Mouse (Mus musculus) cerebellum, adult (tissue): ENCODE measurements around the gene Il17re.

ENCODE experiments used
- ATAC-seq: cut with Nextera tagmentation; 2 replicates; pipeline ENCODE4 v1.9.2; 2017; ENCODE audit warnings: mild to moderate bottlenecking, moderate library complexity, mixed read lengths; ENCODE audit not compliant: insufficient number of reproducible peaks, low FRiP score, low TSS enrichment

Gene Il17re

DNA sequence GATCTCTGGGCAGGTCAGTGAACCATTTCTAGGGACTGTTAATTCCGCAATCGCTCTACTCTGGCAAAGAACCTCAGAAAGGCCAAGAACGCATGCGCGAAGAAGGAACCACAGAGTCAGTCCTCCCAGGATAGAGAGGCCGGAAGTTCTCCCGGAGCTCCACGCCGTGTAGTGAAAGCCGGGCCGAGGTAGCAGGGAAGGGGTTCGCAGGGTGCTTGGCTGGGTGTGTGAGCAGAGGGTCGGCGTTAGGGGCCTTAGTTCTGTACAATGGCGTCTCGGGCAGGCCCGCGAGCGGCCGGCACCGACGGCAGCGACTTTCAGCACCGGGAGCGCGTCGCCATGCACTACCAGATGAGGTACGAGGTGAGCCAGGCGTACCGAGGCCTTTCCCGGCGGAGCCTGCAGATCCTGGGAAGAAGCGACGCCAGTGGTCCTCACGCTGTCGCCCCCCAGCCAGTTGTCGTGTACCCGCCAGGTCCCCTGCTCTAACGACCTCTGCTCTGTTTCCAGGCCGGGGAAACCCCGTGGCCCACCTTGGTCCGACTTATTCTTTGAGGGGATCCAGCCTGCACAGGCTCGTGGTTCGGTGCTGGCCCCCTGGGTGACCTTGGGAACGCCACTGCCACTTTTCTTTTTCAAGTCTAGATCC lies 15.7 kb upstream of the Il17re start, which contains the start of gene Jagn1:
Jagn1 (plus strand) TSS at position 128 of the 649 bp plus-strand sequence.
- peak; percentile 89 for ATAC-seq

DNA sequence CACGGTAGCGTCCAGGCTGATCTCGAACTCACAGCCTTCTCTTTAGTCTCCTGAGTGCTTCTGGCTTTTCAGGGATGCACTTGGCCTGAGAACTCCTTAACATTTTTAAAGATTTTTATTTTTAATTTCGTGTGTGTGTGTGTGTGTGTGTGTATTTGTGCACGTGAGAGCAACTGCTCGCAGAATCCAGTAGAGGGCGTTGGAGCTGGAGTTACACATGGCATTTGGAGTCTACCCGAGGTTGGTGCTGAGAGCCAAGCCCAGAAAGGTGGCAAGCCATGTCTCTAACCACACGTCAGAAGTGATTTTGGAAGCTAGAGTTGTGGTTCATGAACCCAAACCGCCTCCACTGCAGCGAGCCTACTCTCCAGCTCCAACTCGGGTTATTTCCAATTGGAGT lies 15.2 kb upstream of the Il17re start:
- ATAC-seq = no peak

DNA sequence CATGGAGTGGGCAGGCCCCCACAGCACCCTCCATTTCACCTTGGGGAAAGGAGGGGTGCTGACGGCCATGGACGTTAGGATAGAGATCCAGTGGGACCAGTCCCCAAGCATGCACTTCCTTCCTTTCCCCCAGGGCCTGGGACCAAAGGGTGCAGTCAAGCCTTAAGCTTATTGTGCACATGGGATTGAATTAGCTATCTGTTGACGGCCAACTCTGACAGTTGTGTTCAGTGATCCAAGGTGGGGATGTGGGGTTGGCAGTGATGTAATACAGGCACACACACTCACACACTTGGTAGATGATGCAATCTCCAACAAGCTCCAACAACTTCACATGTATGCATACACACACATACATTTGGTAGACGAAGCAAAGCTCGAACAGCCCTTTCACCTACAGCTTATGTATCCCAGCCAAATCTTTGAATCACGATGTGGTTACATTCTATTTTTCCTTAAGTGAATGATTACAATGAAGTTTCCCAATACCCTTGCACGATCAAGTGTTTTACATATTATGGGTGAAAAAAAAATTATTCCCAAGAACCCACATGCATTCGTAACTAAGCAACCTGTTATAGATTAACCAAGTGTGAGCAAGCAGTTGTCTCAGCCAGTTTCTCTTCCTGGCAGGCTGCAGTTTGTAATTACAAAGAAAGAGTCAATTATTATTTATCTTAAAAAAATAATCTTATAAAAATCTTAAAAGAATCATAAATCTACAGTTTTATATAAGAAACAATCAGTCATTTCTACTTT lies 13.9 kb upstream of the Il17re start:
- no peak for ATAC-seq

DNA sequence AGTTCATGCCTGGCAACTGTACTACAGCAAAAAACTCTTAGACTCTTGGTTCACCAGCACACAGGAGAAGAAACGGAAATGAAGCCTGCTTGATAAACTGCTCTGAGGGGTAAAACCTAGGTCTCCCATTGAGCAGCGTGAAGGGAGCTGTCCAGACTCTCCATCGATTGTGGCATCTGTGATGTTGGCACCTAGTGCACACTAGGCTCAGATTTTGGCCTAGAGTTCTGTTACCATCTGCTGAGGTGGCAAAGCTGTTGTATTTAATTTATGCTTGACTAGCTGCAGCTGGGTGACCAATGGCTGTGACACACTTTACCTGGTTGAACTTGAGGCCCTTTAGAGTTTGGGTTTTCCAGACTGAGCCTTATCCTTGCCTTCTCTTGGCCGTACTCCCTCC lies 10.6 kb upstream of the Il17re start:
- ATAC-seq = peak; percentile 26; the same call in 1 of the 2 replicates

DNA sequence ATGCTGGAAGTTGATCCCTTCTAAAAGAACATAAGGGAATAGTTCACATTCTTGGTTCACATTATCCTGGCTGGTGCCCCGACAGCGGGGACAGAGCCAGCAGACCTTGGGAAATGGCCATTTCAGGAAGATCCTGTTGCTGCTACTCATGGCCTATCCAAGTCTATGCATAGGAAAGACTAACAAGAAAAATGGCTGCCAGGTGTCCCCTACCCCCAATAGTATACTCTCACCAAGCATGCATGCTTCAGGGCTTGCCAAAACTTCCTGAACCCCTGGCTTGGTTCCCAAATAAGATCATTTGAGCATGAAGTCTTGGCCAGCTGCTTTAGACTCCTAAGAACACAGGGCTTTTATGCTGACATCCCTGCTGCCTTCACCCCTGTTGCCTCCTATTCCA lies 6.4 kb upstream of the Il17re start:
- no peak for ATAC-seq

DNA sequence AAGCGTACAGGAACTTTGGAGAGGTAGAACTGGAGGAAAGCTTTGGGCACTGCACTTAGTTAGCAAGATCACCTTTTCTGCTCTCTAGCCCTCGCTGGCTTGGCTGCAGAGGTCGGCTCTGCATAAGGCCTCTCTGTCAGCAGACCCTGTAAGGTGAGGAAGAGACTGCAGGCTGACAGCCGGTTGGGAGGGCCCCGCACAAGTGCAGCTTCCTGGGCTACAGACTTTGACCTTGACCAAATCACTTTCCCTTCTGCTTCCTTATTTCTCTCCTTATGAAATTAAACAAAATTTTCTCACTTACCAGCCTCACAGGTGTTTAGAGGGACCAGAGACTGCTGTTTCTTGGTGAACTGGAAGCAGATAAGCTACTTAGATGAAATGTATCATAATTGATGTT lies 3.3 kb upstream of the Il17re start:
- ATAC-seq = no peak

DNA sequence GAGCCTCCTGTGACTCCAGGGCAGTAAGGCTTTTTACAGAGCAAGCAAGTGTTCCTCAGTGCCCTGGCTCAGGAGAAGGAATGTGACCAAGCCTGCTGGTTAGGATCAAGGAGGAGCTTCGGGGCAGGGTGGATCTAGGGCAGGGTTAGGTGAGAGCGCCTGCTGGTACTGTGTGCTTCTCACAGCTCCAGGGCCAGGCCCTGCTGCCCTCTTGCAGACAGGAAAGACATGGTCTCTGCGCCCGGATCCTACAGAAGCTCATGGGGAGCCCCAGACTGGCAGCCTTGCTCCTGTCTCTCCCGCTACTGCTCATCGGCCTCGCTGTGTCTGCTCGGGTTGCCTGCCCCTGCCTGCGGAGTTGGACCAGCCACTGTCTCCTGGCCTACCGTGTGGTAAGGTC lies 351 bp downstream of the Il17re start:
- ATAC-seq = peak; percentile 66; the same call in 1 of the 2 replicates

DNA sequence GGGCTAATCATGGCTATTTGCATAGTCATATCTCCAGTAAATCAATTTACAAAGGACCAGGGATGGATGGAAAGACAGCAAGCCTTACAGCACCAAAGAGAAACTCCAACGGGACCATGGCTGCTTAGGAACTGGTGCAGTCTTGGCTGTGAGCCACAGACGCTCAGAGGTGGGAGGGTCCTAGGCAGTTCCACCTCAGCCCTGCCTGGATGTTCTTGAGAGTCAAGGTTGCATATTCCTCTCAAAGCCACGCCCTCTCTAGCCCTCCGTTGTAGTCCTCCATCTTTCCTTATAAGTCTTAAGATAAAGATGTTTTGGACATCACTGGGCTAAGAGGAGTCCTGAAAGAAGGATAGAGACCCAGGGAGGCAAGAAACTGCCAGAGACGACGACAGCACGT lies 5.8 kb downstream of the Il17re start:
- no peak for ATAC-seq

DNA sequence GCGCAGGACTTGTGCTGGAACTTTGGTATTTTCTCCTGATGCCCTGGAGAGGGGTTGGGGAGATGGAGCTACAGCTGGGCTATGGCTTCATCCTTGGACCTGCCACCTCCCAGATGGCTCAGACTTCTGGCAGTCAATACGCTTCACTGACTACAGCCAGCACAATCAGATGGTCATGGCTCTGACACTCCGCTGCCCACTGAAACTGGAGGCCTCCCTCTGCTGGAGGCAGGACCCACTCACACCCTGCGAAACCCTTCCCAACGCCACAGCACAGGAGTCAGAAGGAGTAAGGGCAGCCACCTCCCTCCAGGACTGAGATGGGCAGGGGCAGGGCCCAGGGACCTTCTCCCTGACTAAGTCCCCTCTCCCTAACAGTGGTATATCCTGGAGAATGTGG lies 7.3 kb downstream of the Il17re start:
- ATAC-seq = no peak

DNA sequence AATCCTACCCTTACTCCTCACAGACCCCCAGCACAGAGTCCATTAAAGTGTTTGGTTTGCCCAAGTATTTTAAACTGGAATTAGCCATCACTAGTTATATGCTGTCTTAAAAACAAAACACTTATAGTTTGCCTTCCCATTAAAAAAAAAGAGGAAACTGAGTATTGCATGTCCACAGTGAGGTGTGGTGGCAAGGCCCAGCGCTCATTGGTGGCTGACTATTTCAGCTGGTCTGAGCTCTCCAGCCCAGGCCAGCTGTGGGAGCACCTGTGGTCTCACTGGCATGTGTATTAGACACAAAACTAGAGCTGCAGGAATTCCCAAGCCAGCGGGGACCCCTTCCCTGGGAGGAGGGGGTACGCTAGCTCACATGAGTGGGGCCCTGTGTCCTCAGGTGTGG lies 10.2 kb downstream of the Il17re start:
- ATAC-seq = 0 out of 2 replicates have a peak, but pooled peaks have one; percentile 5

DNA sequence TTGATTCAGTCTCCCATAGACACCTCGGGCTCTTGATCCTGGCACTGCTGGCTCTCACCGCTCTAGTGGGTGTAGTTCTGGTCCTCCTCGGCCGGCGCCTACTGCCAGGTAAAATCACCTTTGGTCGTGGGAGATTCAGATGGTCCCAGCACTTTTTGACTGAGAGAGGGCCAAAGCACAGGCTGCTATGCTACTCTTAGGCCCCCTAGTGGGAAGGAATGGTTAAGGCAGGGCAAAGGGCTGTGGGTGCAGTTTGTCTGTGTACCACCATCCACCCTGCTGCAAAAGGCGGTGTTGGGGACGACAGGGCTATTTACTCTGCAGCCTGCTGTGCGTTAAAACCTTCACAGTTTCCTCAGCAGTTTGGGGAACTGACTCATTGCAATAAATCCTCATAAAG lies 10.7 kb downstream of the Il17re start:
- peak; percentile 57; the same call in 1 of the 2 replicates for ATAC-seq

DNA sequence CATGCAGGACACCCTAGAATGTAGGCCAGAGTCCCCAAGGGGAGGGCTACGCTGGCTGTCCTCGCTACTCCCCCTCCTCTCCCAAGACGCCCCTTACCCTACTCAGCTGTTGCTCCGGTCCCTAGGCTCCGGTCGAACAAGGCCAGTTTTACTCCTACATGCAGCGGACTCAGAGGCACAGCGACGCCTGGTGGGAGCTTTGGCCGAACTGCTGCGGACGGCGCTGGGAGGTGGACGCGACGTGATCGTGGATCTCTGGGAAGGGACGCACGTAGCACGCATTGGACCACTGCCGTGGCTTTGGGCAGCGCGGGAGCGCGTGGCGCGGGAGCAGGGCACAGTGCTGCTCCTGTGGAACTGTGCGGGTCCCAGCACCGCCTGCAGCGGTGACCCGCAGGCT lies 11.1 kb downstream of the Il17re start:
- peak; percentile 63; the same call in 1 of the 2 replicates for ATAC-seq

DNA sequence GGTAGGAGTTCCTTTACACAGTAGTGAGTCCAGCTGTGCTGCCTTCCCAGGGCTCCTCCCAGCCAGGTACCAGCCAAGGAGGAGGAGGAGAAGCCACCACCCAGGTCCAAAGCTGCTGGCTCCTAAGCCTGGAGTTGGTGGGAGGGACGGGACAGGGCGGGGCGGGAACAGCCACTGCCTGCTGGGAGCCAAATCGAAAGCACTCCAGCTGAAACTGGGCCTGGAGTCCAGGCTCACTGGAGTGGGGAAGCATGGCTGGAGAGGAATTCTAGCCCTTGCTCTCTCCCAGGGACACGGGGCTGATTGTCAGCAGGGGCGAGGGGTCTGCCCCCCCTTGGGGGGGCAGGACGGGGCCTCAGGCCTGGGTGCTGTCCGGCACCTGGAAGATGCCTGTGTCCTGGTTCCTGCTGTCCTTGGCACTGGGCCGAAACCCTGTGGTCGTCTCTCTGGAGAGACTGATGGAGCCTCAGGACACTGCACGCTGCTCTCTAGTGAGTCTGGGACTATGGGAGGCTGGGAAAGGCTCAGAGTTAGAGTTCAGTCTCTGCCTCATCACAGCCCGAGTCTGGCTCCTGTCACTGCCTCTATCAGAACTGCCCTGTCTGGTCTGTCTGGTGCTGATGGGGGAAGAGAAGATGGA lies 13.1 kb downstream of the Il17re start, which contains the start of gene Il17rc:
Il17rc (plus strand) TSS at position 131 of the 640 bp plus-strand sequence.
- ATAC-seq = no peak

DNA sequence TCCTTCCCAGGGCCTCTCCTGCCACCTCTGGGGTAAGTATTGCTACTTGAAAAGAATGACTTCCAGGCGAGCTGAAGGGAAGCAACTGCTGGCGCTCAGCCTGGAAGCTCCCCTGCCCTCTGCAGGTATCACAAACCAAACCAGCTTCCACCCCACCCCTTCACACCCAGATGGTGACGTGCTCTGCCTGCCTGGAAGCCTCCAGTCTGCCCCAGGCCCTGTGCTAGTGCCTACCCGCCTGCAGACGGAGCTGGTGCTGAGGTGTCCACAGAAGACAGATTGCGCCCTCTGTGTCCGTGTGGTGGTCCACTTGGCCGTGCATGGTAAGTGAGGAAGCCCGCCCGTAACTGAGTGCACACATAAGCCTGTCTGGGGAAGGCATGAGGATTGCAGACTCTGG lies 13.8 kb downstream of the Il17re start:
- no peak for ATAC-seq

DNA sequence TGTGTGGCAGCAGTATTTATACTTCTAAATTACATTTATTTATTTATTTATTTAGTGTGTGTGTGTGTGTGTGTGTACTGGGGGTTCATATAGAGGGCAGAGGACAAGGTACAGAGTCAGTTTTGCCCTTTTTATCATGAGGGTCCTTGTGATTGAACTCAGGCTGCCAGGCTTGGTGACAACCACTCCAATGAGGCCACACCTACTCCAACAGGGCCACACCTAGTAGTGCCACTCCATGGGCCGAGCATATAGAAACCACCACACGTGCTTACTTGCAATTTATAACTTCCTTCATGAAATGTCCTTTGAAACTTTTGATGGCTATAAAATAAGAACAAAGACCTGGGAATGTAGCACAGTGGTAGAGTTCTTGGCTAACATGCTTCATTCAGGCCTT lies 15.0 kb downstream of the Il17re start:
- no peak for ATAC-seq

DNA sequence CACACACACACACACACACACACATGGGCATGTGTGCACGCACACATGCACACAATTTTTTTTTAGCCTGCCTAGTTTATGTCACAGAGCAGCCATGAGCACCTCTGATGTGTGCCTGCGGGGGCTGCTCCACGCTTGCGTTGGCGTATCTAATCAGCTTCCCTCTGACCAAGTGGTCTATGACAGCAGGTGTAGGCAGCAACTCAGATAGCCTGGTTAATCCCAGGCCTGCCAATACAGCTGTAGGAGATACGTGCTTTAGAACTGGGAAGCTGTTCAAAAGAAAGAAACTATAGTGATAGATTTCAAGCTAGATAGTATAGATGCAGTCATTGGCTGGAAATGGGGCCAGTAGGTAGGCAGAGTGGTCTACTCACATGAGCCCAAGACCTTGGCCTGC lies 15.4 kb downstream of the Il17re start:
- no peak for ATAC-seq

DNA sequence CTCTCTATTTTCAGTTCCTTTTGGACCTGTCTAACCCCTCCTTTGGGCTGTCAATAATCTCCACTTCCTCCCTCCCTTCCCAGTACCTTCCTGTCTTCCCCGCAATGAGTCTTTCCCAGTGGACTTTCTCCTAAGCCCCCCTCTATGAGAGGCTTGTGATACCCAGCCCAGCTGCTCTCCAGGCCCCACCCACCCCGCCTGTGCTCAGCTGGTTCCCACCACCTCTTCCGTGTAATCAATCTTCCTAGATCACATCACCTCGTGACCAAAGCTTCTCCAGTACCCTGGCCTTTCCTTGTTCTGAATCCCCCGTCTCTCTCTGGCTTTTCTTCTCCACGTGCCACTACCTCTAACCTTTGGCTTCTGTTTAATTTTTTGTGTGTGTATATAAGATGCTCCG lies 19.1 kb downstream of the Il17re start:
- no peak for ATAC-seq

DNA sequence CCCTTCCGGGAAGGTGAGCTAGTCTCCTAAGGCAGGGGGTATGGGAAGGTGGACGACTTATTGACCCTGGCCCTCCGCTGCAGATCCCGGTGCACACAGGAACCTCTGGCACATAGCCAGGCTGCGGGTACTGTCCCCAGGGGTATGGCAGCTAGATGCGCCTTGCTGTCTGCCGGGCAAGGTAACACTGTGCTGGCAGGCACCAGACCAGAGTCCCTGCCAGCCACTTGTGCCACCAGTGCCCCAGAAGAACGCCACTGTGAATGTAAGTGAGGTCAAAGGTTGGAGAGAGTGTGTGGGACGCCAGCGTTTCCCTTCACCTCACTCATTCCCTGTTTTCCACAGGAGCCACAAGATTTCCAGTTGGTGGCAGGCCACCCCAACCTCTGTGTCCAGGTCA lies 20.6 kb downstream of the Il17re start:
- ATAC-seq = no peak

DNA sequence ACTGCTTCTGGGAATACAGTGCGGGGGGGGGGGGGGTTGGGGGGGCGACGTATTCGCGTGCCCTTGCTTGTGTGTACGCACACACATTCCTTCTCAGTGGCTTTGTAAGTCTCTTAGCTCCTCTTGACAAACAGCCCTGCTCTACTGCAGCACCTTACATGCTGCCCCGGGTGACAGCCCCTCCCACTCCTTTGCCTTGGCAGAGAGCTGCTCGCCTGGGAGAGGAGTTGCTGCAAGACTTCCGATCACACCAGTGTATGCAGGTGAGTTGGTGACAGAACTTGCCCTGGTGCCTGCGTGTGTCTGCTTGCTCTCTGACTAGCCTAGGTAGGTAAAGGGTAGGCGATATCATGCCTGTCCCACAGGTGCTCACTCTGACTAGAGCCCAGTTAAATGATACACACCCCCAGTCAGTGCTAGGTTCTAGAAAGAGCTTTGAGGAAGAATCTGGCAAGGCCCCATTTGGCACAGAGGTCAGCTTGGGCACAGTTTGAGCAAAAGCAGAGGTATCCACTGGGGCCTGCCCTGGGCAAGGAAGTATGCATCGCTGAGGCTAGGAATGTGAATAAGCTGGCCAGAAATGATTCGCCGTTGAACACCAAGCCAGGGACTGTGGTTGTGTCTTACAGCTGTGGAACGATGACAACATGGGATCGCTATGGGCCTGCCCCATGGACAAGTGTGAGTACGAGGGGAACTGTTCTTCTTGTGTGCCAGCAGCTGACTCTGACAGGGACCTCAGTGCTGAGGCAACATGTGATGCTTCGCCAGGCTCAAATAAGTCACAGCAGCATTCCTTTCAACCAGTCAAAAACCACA lies 22.5 kb downstream of the Il17re start:
- ATAC-seq = no peak

DNA sequence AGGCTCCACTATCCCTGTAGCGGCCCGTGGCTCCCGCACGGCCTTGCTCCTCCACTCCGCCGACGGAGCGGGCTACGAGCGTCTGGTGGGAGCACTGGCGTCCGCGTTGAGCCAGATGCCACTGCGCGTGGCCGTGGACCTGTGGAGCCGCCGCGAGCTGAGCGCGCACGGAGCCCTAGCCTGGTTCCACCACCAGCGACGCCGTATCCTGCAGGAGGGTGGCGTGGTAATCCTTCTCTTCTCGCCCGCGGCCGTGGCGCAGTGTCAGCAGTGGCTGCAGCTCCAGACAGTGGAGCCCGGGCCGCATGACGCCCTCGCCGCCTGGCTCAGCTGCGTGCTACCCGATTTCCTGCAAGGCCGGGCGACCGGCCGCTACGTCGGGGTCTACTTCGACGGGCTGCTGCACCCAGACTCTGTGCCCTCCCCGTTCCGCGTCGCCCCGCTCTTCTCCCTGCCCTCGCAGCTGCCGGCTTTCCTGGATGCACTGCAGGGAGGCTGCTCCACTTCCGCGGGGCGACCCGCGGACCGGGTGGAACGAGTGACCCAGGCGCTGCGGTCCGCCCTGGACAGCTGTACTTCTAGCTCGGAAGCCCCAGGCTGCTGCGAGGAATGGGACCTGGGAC lies 24.3 kb downstream of the Il17re start:
- ATAC-seq = peak; percentile 57
